Mouse (Mus musculus) ES-Bruce4 (cell line): ENCODE measurements around the gene Hacd4. TPM values are rescaled to one million over a fixed set of nuclear protein-coding genes. Genes with fewer than 3 reads are reported as not detected.

Experiments
- H3K27ac ChIP-seq: 2 replicates; pipeline ENCODE4 v1.5.1; 2012; ENCODE audit warnings: low read length, inconsistent platforms; ENCODE audit not compliant: insufficient read depth
- H3K27me3 ChIP-seq: 2 replicates; pipeline ENCODE4 v1.6.1; 2012; ENCODE audit warnings: mild to moderate bottlenecking, low read length, inconsistent platforms; ENCODE audit not compliant: control insufficient read depth, poor library complexity, insufficient read depth, severe bottlenecking
- H3K36me3 ChIP-seq: 2 replicates; pipeline ENCODE4 v1.6.1; 2012; ENCODE audit warnings: inconsistent platforms, mild to moderate bottlenecking, low read length, moderate library complexity; ENCODE audit not compliant: control insufficient read depth, poor library complexity, insufficient read depth, severe bottlenecking
- H3K4me1 ChIP-seq: one replicate; pipeline ENCODE4 v1.8.1; 2011; ENCODE audit warnings: low read length; ENCODE audit not compliant: control insufficient read depth, insufficient read depth
- H3K4me3 ChIP-seq: 2 replicates; pipeline ENCODE4 v1.5.1; 2011; ENCODE audit warnings: low read depth, mild to moderate bottlenecking, low read length
- H3K9ac ChIP-seq: 2 replicates; pipeline ENCODE4 v1.6.1; 2012; ENCODE audit warnings: low read depth, mild to moderate bottlenecking, inconsistent platforms; ENCODE audit not compliant: poor library complexity, severe bottlenecking
- H3K9me3 ChIP-seq: replicated peaks from 2 replicates; pipeline ENCODE4 v1.6.1; 2012; ENCODE audit warnings: mild to moderate bottlenecking, low read length, inconsistent platforms; ENCODE audit not compliant: control insufficient read depth, poor library complexity, insufficient read depth, severe bottlenecking
- CTCF ChIP-seq: IDR thresholded peaks from one replicate; pipeline ENCODE4 v1.8.1; 2011; ENCODE audit warnings: low read depth, low read length
- EP300 ChIP-seq: IDR thresholded peaks from 2 replicates; pipeline ENCODE4 v1.6.1; 2011; ENCODE audit warnings: low read depth, low read length; ENCODE audit not compliant: insufficient read depth
- POLR2A ChIP-seq: IDR thresholded peaks from one replicate; pipeline ENCODE4 v1.8.1; 2011; ENCODE audit warnings: low read length; ENCODE audit not compliant: insufficient read depth
- polyA plus RNA-seq: library from polyadenylated mRNA; stranded (reverse); fragments of >200 nt; gene quantifications from 2 replicates; pipeline ENCODE4 v1.2.4, GENCODE M21; 2011; ENCODE audit warnings: low read depth; ENCODE audit not compliant: missing spikeins, insufficient read depth, insufficient read length

The Hacd4 gene
- polyA plus RNA-seq, 1 experiment, result 3.0 TPM

- Histone ChIP-seq H3K27me3 (no peaks in the 10 kb centered on the region), H3K9me3 (no peaks in the 10 kb centered on the region), H3K36me3 (no peaks in the 10 kb centered on the region), H3K4me3 (no peak overlapping the region), H3K27ac (no peak overlapping the region), H3K4me1 (no peaks in the 10 kb centered on the region), H3K9ac (no peak overlapping the region)
- TF ChIP-seq CTCF (no peak), EP300 (no peak), POLR2A (no peak)
Observed at GRCm38 (mm10) chr4:88476084-88476483, 37.4 kb upstream of the Hacd4 start.

- Histone ChIP-seq H3K9me3 (no peaks in the 10 kb centered on the region), H3K36me3 (no peaks in the 10 kb centered on the region), H3K9ac (no peak overlapping the region), H3K27ac (no peak overlapping the region), H3K4me3 (no peak overlapping the region), H3K27me3 (no peaks in the 10 kb centered on the region), H3K4me1 (no peaks in the 10 kb centered on the region)
- TF ChIP-seq CTCF (no peak), POLR2A (no peak), EP300 (no peak)
Observed at GRCm38 (mm10) chr4:88471528-88471927, 32.8 kb upstream of the Hacd4 start.

GRCm38 (mm10) chr4:88464574-88464973 is 25.8 kb upstream of the Hacd4 start:
- Histone ChIP-seq H3K4me3 (no peak overlapping the region), H3K27ac (no peak overlapping the region), H3K9me3 (no peaks in the 10 kb centered on the region), H3K36me3 (no peaks in the 10 kb centered on the region), H3K4me1 (no peaks in the 10 kb centered on the region), H3K27me3 (no peaks in the 10 kb centered on the region), H3K9ac (no peak overlapping the region)
- TF ChIP-seq POLR2A (no peak), CTCF (no peak), EP300 (no peak)

GRCm38 (mm10) chr4:88462981-88463646 is 24.4 kb upstream of the Hacd4 start:
- no peaks in the 10 kb centered on the region for H3K27me3 ChIP-seq
- H3K9ac ChIP-seq, result no peak overlapping the region
- H3K36me3 ChIP-seq, result no peaks in the 10 kb centered on the region
- no peak overlapping the region for H3K27ac ChIP-seq
- H3K4me1 ChIP-seq, result no peaks in the 10 kb centered on the region
- no peaks in the 10 kb centered on the region for H3K9me3 ChIP-seq
- no peak overlapping the region for H3K4me3 ChIP-seq
- TF ChIP-seq CTCF (no peak), POLR2A (no peak)

GRCm38 (mm10) chr4:88462501-88462900 is 23.8 kb upstream of the Hacd4 start:
- TF ChIP-seq CTCF (no peak), EP300 (no peak), POLR2A (no peak)
- no peak overlapping the region for H3K27ac ChIP-seq
- no peak overlapping the region for H3K4me3 ChIP-seq
- H3K27me3 ChIP-seq, result no peaks in the 10 kb centered on the region
- no peaks in the 10 kb centered on the region for H3K36me3 ChIP-seq
- no peaks in the 10 kb centered on the region for H3K9me3 ChIP-seq
- no peaks in the 10 kb centered on the region for H3K4me1 ChIP-seq
- no peak overlapping the region for H3K9ac ChIP-seq

GRCm38 (mm10) chr4:88461315-88461714 is 22.6 kb upstream of the Hacd4 start:
- no peak overlapping the region for H3K9ac ChIP-seq
- H3K27ac ChIP-seq, result no peak overlapping the region
- no peaks in the 10 kb centered on the region for H3K9me3 ChIP-seq
- H3K4me1 ChIP-seq, result no peaks in the 10 kb centered on the region
- H3K36me3 ChIP-seq, result no peaks in the 10 kb centered on the region
- TF ChIP-seq CTCF (no peak), EP300 (no peak), POLR2A (no peak)
- H3K4me3 ChIP-seq, result no peak overlapping the region
- H3K27me3 ChIP-seq, result no peaks in the 10 kb centered on the region
